Mouse (Mus musculus): ENCODE results near the gene Car9.

Gene Car9

GRCm38 (mm10) chr4:43493846-43494240, 12.9 kb upstream of the Car9 start:
- no peak for DNase-seq (ENCODE audit: low spot score)

GRCm38 (mm10) chr4:43496587-43496986, 10.2 kb upstream of the Car9 start:
- DNase-seq (ENCODE audit: low spot score): no peak

GRCm38 (mm10) chr4:43497405-43497804, 9.4 kb upstream of the Car9 start:
- DNase-seq (ENCODE audit: low spot score): no peak

GRCm38 (mm10) chr4:43497946-43498345, 8.8 kb upstream of the Car9 start:
- DNase-seq (ENCODE audit: low spot score): no peak

- DNase-seq (ENCODE audit: low spot score): no peak
These were observed 7.8 kb upstream of the Car9 start for GRCm38 (mm10) chr4:43498983-43499382.

- peak; percentile 77 for DNase-seq (ENCODE audit: low spot score)
These were observed 7.1 kb upstream of the Car9 start, which contains the start of gene Arhgef39 for GRCm38 (mm10) chr4:43499407-43500333. Gene Arhgef39 (minus strand): TSS chr4:43499695.

- DNase-seq (ENCODE audit: low spot score): no peak
These were observed 3.7 kb upstream of the Car9 start for GRCm38 (mm10) chr4:43503041-43503440.

- DNase-seq (ENCODE audit: low spot score): no peak
These were observed 3.3 kb upstream of the Car9 start for GRCm38 (mm10) chr4:43503506-43503905.

GRCm38 (mm10) chr4:43504269-43504668, 2.5 kb upstream of the Car9 start:
- DNase-seq (ENCODE audit: low spot score): no peak

- DNase-seq (ENCODE audit: low spot score): no peak
These were observed 692 bp upstream of the Car9 start for GRCm38 (mm10) chr4:43506074-43506473.

- DNase-seq (ENCODE audit: low spot score): no peak
These were observed 1.3 kb downstream of the Car9 start for GRCm38 (mm10) chr4:43507938-43508665.

GRCm38 (mm10) chr4:43508666-43508997, 1.9 kb downstream of the Car9 start:
- DNase-seq (ENCODE audit: low spot score): no peak

GRCm38 (mm10) chr4:43509109-43509508, 2.3 kb downstream of the Car9 start:
- no peak for DNase-seq (ENCODE audit: low spot score)

GRCm38 (mm10) chr4:43511675-43512454, 5.1 kb downstream of the Car9 start:
- DNase-seq (ENCODE audit: low spot score): no peak

- no peak for DNase-seq (ENCODE audit: low spot score)
These were observed 5.9 kb downstream of the Car9 start for GRCm38 (mm10) chr4:43512653-43513052.

GRCm38 (mm10) chr4:43513300-43513699, 6.5 kb downstream of the Car9 start:
- DNase-seq (ENCODE audit: low spot score): no peak

- no peak for DNase-seq (ENCODE audit: low spot score)
These were observed 7.0 kb downstream of the Car9 start for GRCm38 (mm10) chr4:43513791-43514190.

- DNase-seq (ENCODE audit: low spot score): no peak
These were observed 9.3 kb downstream of the Car9 start for GRCm38 (mm10) chr4:43515764-43516708.

- no peak for DNase-seq (ENCODE audit: low spot score)
These were observed 12.8 kb downstream of the Car9 start for GRCm38 (mm10) chr4:43519551-43519950.

GRCm38 (mm10) chr4:43519956-43520355, 13.2 kb downstream of the Car9 start:
- DNase-seq (ENCODE audit: low spot score): peak; percentile 82

- DNase-seq (ENCODE audit: low spot score): peak; percentile 46
These were observed 21.1 kb downstream of the Car9 start for GRCm38 (mm10) chr4:43527880-43528279.

All from testis, postnatal 14 days (tissue).